Mouse (Mus musculus): ENCODE data around the gene Clcnkb.
A peak's percentile ranks its signal among the peaks of the same experiment; 100 is the strongest.

Gene Clcnkb

DNA sequence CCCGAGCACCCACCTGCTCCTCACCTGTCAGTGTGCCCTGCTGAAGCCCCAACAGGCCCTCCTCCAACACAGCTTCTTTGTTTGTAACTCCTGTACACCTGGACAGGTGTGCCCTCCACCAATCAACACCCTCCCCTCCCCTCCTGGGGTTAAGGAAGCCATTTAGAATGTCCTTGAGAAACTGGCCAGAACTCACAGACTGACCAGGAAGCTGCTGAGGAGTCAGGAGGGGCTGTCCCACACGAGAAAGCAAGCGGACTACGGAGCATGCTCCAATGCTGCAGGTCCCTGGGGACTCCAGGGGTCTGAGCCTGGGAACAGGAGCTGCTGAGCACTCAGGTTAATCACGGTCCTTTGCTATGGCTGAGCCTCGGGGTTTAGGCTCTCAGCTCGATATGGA, at the start of gene Clcnkb:
Gene Clcnkb (minus strand): TSS at position 91 of the 400 bp plus-strand sequence.
- no peak for DNase-seq (ENCODE audit: low spot score)

GRCm38 (mm10) chr4:141464722-141465121, 48.9 kb upstream of the Clcnkb start:
- DNase-seq (ENCODE audit: low spot score): no peak

GRCm38 (mm10) chr4:141463472-141463871, 47.7 kb upstream of the Clcnkb start:
- no peak for DNase-seq (ENCODE audit: low spot score)

DNA sequence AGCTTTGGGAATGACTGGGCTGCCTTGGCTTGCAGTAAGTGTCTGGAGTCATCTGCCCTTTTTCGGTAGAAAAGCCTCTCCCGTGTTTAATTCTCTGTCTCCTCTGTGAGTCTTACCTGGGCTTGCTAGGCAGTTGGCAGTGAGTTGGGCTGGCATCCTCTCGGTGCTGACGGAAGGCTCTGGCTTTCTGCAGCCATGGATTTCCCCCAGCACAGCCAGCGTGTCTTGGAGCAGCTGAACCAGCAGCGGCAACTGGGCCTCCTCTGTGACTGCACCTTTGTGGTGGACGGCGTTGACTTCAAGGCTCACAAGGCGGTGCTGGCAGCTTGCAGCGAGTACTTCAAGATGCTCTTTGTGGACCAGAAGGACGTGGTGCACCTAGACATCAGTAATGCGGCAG, 45.8 kb upstream of the Clcnkb start:
- no peak for DNase-seq (ENCODE audit: low spot score)

- no peak for DNase-seq (ENCODE audit: low spot score)
These were observed 45.3 kb upstream of the Clcnkb start for GRCm38 (mm10) chr4:141461088-141461487.

- no peak for DNase-seq (ENCODE audit: low spot score)
These were observed 44.7 kb upstream of the Clcnkb start for GRCm38 (mm10) chr4:141460481-141460880.

DNA sequence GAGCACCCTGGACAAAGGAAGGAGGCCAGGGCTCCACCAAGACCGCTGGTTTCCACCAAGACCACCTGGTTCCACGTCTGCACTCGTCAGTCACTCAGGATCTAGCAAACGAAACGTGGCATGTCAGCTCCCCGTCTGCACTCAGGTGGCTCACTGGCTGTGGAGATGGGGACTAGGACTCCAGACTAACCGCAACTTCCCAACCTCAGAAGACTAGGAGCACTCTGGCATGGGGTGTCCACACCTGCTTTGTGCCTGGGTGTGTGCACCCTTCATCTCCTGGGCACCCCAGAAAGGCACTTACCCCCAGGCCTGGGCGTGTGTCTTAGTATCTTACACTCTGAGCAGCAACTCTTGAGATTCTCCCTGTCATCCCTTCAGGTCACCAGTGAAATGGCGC, 44.0 kb upstream of the Clcnkb start:
- DNase-seq (ENCODE audit: low spot score): no peak

DNA sequence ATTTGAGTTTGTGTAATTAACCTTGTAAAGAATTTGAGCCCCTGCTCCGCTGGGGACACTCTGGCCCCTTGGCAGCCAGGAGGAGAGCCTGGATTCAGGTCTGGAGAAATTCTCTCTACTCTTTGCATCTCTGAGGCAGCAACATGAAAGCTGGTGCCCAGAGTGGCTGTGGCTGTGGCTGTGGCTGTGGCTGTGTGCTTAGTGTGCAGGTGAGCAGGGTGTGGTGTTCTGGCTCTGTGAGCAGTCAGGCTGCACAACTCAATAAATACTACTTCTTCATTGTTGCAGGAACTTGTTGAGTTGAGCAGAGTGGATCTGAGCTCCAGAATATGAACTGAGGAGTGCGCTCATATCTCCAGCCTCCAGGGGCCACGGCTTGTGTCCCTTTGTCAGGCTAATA, 43.1 kb upstream of the Clcnkb start:
- no peak for DNase-seq (ENCODE audit: low spot score)

DNA sequence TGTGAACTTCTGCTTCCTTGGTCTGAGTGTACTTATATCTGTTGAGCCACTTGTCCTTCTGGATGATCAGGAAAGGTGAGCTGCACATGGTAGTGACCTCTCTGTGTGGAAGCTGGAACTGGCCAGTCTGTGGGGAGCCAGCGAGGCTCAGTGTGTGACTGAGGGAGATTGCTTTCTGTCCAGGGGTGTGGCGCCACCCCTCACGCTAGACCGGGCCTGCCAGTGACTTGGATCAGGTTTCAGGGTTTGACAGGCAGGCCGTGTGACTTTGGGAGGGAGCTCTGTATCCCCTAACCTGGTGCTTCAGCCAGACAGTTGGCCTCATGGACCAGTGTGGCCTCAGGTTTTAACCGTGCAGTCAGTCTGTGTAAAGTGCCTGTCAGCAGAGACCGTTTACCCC, 42.4 kb upstream of the Clcnkb start:
- no peak for DNase-seq (ENCODE audit: low spot score)

- no peak for DNase-seq (ENCODE audit: low spot score)
These were observed 40.6 kb upstream of the Clcnkb start for GRCm38 (mm10) chr4:141456193-141456938.

GRCm38 (mm10) chr4:141455526-141455925, 39.7 kb upstream of the Clcnkb start:
- no peak for DNase-seq (ENCODE audit: low spot score)

DNA sequence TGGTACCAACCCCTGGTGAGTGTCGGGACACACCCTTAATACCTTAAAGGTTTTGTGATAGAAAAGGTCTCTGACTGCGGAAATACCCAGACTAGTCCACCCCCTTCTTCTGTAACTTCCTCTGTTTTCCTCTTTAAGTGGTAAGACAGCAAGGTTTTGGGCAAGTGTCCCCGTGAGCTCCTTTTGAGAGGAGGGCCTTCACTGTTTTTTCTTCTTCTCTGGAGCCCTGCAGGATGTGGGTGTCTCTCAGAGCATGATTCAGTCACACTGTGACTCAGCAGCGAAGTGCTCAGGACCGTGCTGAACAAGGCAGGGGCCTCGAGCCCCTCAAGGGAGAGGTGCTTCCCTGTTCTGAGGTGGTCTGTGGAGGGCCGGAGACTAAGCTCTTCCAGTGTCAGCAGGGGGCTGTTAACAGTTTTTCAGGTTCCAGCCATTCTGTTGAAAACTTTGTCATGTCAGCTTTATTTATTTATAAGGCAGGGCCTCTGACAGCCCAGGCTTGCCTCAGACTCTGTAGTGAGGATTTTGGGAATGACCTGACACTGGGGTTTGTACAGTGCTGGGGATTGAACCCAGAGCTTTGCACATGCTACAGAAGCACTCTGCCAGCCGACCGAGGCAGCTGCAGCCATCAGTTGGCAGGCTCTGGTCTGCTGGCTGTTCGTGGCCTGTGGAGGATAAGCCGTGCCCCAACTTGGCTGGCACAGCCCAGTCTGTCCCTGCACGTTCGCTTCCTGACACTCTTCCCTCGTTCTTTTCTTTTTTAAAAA, 39.0 kb upstream of the Clcnkb start:
- no peak for DNase-seq (ENCODE audit: low spot score)

GRCm38 (mm10) chr4:141451916-141452450, 36.2 kb upstream of the Clcnkb start:
- DNase-seq (ENCODE audit: low spot score): no peak

- DNase-seq (ENCODE audit: low spot score): no peak
These were observed 35.4 kb upstream of the Clcnkb start for GRCm38 (mm10) chr4:141451251-141451650.

GRCm38 (mm10) chr4:141446211-141446610, 30.4 kb upstream of the Clcnkb start:
- no peak for DNase-seq (ENCODE audit: low spot score)

GRCm38 (mm10) chr4:141445328-141445720, 29.5 kb upstream of the Clcnkb start:
- no peak for DNase-seq (ENCODE audit: low spot score)

DNA sequence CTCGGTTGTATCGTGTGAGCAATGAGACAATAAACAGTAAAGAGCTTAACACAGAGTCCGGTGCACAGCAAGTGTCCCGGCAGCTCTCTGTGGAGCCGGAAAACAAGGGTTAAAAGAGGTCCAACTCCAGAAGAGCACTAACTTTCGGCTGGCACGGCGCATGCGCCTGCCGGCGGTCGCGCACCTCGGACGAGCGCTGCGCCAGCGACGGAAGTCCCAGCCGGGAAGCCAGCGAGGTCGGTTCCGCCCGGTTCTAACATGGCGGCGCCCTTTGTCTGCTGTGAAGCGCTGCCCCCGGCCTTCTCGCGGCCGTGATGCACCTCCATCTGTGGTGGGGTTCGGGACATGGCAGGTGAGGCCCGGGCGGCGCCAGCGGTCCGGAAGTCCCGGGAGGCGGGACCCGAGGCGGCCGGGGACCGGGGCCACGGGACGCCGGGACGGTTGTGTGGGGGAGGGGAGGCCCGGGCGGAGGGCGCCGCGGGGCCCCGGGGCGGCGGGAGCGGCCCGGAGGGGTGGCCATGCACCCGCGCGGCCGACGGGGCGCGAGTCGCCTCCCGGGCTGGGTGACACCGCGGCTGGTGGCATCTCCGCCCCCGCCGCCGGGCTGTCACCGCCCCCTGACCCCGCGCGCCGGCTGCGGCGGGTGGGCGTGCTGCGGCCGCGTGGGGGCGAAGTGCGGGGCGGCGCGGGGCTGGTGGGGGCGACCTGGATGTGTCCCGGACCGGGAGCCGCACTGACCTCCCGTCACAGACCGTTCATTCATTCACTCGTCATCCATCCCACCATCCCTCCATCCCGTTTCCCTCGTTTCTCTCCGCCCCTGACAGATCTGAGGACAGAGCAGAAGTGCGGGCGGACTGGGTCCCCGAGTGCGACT, 28.9 kb upstream of the Clcnkb start, which contains the start of gene Zbtb17:
Gene Zbtb17 (plus strand): TSS at position 204 of the 877 bp plus-strand sequence.
- peak; percentile 81 for DNase-seq (ENCODE audit: low spot score)

DNA sequence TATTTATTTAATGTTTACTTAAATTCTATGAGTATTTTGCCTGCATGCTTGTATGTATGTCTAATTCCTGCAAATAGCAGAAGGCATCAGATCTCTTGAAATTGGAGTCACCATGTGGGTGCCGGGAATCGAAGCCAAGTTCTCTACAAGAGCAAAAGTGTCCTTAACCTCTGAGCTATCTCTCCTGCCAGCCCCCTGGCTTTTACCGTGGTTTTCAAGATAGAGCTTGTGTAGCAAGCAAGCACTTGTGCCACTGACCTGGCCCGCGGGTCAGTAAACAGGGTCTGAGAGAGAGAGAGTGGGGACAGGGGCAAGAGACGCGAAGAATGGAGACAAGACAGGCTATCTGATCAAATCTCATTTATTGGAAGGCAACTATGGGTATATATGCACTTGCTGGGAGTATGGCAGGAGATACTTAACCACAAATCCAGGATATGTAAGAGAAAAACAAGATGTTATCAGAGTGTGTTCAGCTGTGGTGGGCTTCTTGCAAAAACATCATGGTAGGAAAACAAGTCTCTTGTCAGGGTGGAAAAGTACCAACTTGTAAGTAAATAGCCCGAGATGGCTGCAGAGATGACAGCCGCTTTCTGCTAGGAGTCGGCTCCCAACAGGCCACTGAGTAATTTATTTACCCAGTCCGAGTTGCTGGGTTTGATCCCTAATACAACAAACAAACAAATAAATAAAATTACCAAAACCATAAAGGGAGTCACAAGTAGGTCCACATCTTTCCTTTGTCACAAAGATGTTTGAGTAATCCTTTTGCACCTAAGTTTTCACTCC, 28.0 kb upstream of the Clcnkb start:
- DNase-seq (ENCODE audit: low spot score): no peak

- no peak for DNase-seq (ENCODE audit: low spot score)
These were observed 25.1 kb upstream of the Clcnkb start for GRCm38 (mm10) chr4:141440877-141441276.

DNA sequence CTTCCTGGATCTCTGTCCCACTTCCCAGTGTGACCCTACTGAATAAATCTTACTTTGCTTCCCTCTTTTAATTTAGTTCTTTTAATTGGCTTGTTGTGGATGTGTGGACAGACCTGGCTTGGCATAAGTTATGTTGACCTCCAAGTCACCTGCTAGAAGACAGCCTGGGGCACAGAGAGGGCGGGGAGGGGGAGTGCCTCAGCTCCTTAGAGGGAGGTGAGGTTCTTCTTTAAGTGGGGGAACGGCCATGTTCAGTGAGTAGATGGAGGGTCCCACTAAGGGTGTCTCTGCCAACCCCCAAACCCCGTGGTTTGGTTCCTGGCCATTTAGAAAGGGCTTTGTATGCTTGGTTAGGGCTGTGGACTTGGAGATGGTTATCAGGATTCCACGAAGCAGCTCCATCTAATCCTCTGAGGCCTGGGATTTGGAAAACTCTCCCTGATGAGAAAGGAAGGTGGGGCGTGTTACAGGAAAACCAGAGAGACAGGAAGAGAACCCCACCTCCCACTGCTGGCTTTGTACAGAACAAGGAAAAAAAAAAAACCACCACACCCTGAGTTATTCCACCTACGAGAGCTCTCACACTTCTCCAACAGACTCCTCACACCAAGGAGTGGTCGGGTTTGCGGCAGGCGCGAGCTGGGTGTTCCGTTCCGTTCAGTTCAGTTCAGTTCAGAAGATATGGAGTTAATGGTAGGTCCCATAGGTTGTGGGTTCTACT, 23.4 kb upstream of the Clcnkb start:
- DNase-seq (ENCODE audit: low spot score): no peak

DNA sequence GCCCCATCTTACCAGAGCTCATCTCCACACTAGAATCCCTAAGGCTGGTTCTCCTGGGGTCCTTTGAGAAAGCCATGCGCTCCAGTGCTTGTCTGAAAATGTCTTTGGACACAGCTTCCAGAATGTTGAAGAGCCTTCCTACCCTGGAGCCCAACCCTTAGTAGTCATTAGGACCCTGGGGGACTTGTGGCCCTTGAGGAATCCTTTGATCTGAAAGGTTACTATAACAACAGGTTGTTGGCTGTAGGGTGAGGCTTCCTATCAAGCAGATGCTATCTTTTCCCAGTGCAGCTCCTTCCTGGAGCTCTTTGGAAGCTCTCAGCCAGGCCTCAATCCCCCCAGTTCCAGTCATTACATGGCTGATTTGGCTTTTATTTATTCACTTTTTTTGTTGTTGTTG, 20.2 kb upstream of the Clcnkb start, which contains the start of gene Srarp:
Gene Srarp (minus strand): TSS at position 132 of the 400 bp plus-strand sequence.
- DNase-seq (ENCODE audit: low spot score): no peak

Measured in spleen, adult 12 weeks (tissue).